Mouse (Mus musculus) ovary, postnatal 36 days (tissue): ENCODE data around the gene Depdc7.
A peak's percentile ranks its signal among the peaks of the same experiment; 100 is the strongest.

Experiments
- DNase-seq: peaks from one replicate; pipeline ENCODE4 v3.0.0; 2022; ENCODE audit warnings: low spot score, mixed read lengths

Depdc7 gene

DNA sequence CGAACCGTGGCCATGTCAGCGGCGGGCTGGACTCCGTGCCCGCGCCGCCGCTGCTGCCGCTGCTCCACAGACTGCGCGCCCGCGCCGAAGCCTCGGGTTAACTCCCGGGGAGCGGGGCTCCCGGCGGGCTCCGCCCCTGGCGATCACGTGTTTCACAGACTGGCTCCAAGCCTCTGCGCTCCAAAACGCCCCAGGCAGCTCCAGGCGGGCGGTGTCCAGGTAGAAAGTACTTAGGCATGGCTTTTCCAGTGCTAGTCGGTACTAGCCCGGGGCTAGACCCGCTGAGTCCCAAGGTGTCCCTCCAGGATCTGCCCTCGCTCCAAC is at the start of gene Depdc7:
Gene Depdc7, minus strand, starts transcription at position 138 of the 324 bp plus-strand sequence.
- DNase-seq = peak; percentile 92

DNA sequence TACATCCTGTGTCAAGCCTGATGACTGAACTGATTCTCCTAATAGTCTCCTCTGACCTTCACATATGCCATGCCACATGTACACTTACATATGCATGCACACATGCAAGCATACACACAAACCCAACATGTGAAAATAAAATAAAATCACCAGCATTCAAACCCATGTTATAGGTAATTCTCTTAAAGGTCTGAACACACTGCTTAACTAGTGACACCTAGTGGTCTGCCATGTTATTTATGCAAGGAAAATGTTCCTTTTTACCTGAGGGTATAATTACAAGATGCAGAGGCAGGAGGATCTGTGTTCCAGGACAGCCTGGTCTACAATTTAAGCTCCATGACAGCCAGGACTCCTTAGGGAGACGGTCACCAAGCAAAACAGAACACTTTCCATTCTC is 32.1 kb upstream of the Depdc7 start:
- DNase-seq = no peak

DNA sequence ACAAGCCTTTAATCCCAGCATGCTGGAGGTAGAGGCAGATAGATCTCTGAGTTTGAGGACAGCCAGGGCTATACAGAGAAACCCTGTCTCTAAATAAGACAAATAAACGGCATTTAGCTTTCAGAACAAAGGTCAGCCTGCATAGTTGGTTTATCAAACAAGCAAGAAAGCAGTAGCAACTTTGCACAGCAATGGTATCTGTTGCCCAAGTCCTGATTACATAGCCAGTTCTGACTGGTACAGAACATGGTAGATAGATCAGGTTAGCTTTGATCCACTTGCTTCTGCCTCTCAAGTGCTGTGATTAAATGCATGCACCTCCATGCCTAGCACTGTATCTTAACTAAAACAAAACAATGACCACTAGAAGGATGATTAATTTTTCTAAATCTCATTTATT is 26.0 kb upstream of the Depdc7 start:
- no peak for DNase-seq

DNA sequence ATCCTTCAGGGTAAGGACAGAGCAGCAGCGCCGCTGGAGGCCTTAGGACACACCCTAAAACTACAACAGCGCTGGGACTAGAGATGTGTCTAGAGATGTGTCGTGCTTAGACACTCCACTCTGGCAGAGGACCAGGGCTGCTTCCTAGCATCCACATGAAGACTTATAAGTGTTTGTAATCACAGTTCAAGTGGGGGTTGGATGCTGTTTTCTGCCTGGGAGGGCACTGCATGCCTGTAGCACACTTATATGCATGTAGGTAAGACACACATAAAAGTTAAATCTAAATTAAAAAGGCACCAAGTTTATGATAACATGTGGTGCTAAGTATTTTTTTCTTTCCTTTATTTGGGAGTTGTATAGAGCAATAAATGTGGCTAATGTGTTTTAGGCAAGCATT is 21.3 kb upstream of the Depdc7 start:
- DNase-seq = no peak

DNA sequence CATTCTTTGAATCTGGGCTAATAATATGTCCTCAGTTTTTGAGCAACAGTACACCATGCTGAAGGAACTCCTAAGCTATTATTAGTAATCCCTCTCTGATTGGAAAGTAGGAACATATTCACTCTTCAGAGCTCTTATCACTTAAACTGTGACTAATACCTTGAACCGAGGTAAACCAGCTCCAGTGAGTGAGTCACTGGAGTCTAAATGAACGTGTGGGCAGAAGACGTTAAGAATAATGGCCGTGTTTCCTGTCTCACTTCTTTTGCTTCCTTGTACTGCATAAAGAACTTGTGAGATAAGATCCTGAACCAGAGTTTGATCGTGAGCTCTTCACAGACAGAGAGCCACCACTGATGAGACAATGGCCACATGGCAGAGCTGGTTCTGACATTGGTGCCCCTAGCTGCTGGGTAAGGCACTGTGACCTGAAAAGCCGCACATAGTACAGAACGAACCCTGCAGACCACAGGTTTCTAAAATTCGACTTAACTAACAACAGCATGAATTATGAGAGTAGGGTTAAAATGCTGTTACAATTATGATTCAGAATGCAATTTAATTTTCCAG is 20.5 kb upstream of the Depdc7 start:
- DNase-seq = no peak

DNA sequence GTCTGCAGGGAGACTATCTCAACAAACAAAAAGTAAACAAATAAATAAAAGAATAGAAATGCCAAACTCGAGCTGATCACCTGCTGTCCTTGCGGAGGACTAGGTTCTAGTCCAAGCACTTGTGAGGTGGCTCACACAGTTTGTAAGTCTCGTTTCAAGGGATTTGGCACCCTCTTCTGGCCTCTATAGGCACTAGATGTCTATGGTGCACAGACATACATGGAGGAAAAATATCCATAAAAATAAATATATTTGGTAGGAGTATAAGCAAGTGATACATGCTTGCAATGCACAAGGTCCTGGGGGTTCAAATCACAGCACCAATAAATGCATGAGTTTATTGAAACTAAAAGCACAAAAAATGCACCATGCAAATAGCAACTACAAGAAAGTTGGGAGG is 7.9 kb upstream of the Depdc7 start:
- DNase-seq = no peak

DNA sequence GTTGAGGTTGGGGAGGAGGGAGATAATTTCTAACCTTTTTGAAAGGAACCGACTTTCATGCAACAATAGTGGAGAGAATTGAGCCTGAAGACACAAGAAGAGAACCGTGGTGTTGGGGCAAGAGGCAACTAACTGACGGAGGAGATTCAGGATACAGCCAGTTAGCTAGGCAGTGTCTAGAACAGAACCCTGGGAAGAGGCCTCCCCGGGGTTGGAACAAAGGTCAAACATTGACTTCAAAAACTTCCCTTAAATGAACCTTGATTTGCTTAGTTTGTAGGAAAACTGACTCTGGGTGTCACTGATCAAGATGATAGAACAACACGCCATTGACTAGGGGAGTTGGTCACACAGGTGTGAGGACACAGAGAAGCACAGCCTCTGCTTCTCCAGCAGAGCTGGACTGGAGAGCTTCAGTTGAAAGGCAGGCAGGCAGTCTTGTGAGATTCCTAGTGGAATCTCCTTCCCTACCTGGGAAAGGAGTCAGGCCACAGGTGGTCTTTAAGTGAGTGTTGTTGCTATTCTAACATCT is 6.0 kb upstream of the Depdc7 start:
- DNase-seq = no peak

DNA sequence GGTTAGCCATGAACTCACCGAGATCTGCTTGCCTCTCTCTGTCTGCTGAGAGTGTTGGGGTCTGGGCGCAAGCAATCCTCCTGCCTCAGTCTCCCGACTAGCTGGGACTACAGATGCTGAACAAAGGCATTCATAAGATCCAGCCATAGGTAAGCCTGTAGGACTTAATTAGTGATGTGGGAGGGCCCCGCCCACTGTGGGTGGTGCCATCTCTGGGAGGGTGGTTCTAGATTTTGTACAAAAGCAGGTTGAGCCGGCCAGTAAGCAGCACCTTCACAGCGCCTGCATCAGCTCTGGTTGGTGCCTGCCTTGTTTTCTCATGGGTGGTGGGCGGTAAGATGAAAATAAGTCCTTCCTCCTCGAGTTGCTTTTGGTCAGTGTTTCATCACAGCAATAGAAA is 3.6 kb upstream of the Depdc7 start:
- DNase-seq = no peak

DNA sequence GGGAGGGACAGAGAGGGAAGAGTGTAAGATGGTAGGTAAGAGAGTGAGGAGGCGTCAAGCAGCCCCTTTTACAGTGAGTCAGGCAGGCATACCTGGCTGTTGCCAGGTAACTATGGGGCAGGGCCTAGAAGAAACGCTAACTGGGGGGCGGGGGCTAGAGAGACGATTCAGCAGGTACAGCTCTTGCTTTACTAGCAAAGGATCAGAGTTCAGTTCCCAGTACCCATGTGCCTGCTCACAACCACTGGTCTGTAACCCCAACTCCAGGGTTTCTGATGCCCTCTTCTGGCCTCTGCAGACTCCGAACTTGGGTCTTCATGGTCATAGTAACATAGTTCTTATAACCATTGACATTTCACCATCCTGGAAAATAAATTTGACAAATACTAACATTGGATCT is 1.3 kb upstream of the Depdc7 start:
- no peak for DNase-seq

DNA sequence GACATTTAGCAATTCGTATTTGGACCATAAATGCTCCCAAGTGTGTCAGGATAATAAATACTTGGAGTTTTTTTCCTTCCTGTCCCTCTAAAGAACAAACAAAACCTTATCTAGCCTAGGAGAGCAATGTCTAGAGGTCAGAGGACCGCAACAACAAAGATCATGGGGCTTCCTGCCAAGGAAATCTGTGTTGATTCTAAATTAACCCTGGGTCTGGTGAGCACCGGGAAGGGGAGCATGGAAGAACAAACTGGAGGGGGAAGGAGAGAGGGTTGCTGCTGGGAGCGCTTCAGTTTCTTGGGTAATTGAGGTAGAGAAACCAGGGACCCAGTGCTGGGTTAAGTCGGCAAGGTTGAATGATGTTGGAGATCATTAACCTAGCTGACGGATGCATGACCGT is 482 bp upstream of the Depdc7 start:
- no peak for DNase-seq

DNA sequence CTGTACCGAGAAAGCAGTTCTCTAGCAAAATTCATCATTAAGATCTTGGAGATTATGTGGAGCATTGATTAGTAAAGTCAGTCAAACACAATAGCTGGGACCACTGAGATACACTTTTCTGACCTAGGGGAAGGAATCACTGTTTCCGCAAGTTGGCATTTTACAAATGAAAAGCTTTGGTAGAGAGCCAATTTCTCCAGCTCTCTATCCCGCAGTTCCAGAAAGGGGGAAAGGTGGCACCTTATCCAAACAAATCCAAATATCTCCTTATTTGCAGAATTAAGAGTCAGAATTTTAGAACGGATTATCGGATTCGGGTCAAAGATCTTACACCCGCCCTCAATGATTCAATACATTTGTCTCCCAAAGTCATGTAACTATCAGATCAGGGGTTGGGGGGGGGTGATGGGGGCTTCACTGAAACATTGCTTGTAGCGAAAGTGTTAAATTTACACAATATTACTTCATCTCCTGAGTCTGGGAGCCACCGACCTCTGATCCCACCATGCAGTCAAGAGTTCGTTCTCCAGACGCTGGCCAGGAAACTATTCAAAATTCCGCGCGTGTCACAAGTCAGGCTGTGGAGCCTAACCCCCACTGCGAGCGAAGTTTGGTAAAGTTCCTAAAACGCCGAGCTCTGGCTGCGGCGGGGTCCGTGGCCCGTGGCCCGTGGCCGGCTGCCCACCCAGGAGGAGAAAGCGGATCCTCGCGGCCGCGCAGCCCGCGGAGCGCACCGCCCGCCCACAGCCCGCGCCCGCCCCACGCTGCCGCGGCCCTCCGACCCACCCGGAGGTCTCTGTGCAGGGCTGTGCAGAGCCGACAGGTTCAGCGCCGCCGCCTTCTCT is 560 bp downstream of the Depdc7 start:
- no peak for DNase-seq

DNA sequence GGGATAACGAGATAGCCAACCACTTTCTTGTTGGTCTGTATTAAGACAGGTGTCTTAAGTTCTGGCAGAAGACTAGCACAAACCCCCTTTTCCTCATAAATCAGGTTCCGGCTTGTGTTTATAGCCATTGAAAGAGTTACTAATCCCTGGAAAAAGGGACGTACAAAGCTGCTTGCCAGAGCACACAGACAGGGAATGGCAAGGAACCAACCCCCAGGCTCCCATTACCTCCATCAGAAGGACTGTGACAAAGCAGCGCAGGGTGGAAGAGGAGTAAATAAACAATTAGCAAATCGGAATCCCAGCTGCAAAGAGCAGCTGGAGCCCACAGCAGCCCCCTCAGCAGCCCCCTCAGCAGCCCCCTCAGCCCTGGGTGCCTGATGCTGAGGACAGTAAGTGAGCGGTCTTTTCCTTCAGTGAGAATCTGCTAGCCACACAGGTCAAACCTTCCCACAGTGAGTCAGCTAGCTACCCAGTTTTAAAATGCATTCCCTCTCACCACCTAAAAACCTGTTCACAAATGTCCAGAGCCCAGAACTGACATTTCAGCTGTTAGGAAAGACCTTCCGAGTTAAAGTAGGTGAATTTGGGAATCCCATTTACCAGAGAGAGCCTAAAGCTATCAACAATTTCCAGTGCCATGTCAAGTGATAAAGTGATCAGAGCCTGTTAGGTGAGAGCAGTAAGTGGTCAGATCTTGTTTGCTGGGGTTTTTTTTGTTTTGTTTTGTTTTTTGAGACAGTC is 1.5 kb downstream of the Depdc7 start:
- DNase-seq = no peak

DNA sequence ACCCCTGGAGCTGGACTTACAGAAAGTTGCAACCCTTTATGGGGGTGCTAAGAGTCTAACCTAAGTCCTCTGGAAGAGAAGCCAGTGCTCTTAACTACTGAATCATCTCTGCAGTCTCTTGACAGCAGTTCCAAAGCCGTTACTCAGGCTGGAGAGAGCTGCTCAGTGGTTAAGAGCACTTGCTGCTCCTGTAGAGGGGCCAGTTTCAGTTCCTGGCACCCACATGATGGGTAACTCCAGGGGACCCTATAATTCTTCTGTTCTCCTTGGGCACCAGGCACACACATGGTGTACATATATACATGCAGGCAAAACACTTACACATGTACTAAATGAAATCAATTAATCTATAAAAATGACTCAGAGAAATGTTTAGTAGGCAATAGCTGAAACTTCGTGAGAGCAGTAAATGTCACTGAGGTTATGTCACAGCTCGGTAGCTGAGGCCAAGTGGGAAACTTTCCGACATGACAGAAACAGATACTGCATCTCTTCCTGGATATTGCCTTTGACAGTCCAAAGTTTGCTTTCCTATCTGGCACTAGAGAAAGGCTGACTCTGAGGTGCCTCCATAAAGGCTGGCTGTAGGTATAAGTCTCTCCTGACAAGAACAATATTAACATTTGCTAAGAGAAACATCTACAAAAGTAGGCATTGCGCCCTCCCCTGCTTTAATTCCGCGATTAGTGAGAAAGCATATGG is 2.3 kb downstream of the Depdc7 start:
- no peak for DNase-seq

DNA sequence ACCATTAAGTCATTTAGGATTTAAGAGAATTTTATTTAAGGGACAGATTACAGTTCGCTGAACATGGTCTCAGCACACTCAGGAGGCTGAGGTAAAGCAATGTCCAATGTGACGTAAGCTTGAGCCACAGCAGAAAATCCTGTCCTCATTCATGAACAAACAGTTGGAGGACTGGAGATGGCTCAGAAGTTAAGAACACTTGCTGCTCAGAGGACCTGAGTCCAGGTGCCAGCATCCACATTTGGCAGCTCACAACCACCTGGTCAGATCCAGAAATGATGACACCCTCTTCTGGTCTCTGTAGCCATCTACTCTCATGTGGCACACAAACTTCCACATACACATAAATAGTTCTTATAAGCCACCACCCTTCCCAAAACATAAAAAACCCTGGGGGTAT is 3.0 kb downstream of the Depdc7 start:
- DNase-seq = no peak

DNA sequence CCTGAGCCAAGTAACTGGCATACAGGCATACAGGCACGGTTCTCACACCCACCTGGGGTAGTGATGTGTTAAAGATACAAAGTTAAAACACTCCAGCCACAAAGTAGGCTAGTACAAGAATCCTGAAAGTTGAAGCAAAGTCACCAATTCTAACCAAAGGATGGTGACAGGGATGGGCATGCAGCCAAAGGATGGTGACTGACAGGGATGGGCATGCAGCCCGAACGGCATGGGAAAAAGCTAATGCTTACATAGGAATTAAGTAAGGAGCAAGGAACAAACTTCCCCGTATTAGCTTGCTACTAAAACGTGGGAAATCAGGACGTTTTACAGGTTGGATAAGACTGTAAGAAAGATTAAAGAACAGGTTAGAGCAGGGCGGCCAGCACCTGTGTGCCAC is 6.4 kb downstream of the Depdc7 start:
- no peak for DNase-seq

DNA sequence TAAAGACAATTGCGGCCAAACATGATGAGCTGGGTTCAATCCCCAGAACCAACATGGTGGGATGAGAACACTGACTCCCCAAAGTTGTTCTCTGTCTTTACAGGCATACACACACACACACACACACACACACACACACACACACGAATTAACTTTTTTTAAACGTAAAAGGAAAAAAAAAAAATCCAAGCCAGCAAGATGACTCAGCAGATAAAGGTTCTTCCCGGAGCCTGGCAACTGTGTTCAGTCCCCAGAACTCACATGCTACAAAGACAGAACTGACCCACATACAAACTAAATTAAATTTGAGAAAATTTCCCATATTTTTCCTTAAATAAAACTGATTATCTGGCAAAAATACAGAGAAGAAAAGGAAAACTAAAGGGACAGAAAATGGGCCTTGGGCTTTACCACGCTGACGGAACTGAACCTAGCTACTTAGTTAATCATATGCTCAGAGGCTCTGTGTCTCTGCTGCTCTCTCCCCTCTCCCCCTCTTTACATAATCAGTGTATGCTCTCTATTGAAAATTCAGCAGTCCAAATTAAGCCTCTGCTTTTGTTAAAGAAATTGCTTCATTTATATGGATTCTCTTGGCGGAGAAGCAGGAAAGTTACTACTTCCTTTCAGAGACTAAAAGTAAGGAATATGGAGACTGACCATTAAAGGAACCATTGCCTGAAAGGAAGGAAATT is 10.0 kb downstream of the Depdc7 start:
- no peak for DNase-seq

DNA sequence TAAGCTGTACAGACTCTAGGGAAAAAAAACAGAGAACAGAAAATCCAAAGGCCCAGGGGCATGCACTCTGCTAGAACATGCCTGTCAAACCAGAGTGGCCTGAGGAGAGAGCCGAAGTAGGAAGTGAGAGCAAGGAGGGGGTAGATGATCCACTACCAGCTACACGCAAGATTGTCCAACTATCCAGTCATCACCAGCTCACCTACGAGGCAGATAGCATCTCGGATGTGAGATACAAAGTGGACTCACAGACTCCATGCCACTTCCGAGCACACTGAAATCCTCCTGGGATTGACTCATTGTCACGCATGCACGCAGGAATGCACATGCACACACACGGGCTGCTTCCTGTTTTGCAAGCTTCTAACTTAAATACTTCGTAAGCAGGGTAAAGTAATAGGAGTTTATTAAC is 10.6 kb downstream of the Depdc7 start:
- no peak for DNase-seq

DNA sequence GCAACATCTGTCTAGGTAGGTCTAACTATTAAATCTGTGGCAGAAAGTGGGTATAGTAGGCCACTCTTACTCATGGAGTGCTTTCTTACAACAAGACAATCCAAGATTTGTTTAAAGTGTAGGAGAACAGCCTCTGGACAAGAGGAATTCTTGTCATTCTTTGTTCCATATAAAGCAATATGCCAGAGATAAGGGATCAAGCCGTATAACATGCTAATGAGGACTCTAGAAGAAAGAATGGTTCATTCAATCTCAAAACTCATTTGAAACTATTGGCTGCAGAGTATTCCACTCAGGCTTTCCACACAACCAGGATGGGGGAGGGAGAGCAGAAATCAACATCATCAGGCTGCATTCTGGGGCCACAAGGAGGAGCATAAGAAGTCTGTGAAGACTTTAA is 15.3 kb downstream of the Depdc7 start:
- DNase-seq = no peak

DNA sequence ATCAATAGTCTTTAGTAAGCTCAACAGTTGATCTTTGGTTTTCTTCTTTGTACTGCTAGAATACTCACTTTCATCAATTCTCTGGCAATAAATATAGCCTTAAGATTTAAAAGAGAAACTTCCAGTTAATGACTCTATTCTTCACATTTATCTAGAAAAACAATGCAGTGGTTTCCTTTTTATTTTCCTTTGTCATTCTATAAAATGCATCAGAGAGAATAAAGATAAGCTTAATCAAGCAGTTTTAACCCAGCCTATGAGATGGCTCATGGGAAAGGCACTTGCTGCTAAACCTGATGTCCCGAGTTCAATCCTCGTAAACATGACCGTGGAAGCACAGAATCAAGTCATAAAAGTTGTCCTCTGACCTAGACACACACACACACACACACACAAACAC is 20.7 kb downstream of the Depdc7 start:
- DNase-seq = no peak

DNA sequence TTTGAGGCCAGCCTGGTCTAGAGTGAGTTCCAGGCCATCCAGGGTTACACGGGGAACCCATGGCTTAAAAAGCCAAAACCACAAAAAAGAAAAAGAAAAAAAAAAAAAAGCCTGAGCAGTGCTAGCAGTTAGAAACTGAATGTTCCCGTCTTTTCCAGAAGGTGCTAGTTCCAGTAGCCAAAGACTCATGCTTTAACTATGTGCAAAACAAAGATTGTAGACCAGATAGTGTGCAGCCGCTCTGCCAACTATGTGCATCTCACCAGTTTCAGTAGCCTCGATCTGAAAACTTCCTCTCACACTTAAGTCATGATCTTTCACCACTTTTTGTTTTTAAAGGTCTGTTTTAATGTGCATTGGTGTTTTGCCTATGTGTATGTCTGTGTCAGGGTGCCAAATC is 24.9 kb downstream of the Depdc7 start:
- DNase-seq = no peak

DNA sequence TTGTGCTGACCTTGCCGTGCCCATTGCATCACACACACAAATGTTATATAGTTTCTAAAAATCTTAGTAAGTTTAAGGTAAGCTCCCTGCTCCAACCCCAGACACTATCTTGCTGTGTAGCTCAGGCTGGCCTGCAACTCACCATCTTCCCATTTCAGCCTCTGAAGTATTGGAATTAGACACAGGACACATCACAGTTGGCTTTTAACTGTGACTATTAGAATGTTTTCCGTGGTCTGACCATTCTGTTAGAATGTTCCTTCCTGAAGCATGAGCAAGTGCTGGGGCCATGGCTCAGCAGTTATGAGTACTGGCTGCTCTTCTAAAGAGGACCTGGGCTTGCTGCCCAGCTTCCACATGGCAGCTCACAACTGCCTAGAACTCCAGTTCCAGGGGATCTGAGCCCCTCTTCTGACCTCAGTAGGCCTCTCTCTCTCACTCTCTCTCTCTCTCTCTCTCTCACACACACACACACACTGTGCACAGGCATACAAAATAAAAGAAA is 25.4 kb downstream of the Depdc7 start:
- no peak for DNase-seq

DNA sequence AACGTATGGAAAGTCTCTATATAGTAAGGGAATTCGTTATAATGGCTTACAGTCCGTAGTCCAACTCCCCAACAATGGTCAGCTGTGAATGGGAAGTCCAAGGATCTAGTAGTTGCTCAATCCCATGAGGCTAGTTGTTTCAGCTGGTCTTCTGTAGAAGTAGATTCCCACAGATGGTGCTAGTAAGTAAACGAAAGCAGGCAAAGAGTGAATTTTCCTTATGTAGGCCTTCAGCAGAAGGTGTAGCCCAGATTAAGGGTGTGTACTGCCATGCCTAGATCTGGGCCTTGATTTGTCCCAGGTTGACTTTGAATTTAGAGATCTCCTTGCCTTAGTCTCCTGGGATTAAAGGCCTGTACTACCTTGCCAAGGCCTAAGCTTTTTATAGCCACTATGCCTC is 26.4 kb downstream of the Depdc7 start, which contains the start of gene Pin1rt1:
Gene Pin1rt1, minus strand, starts transcription at position 101 of the 400 bp plus-strand sequence.
- DNase-seq = no peak
